ENCODE assay signal across 8 mouse cellular contexts in genomic region chr6:34709289-34709688, GRCm38 (mm10).
DNase-seq lines count a peak whose midpoint lies in the region; ATAC-seq and TF ChIP-seq lines count a peak whose summit lies in the region.

No protein-coding gene starts in this region.

- peak overlapping the region; percentile 67 for H3K4me2 ChIP-seq in forebrain, embryonic 16.5 days (ENCODE audit: low read length)
- H3K4me2 ChIP-seq in lung, embryonic 14.5 days, result peak overlapping the region; percentile 72

- ATAC-seq in forebrain, embryonic 16.5 days, result peak; percentile 94
- peak; percentile 48 to 56; a peak in 3 of 4 replicates for ATAC-seq in hematopoietic stem cell, adult 5-6 weeks (replicated peaks in 1 of 2; ENCODE audit: insufficient read depth in 1 of 2, low FRiP score in 2 of 2, low TSS enrichment in 1 of 2, low read depth in 1 of 2, poor library complexity in 2 of 2, severe bottlenecking in 2 of 2)
- peak; percentile 91 for ATAC-seq in lung, embryonic 14.5 days (ENCODE audit: insufficient read depth)

- no peak for TF ChIP-seq CTCF in lung, embryonic 14.5 days (IDR thresholded peaks at IDR 0.05; ENCODE audit: low read depth)

- H3K4me3 ChIP-seq in forebrain, embryonic 16.5 days (replicated peaks; ENCODE audit: low read length), result peak overlapping the region; percentile 70
- peak overlapping the region; percentile 47 for H3K4me3 ChIP-seq in lung, embryonic 14.5 days (ENCODE audit: low read depth, low read length)

- H3K9me3 ChIP-seq in forebrain, embryonic 16.5 days (ENCODE audit: control insufficient read depth, low read length), result peaks cover 5% of the 10 kb centered on the region
- H3K9me3 ChIP-seq in lung, embryonic 14.5 days (ENCODE audit: low read depth, low read length), result peaks cover 8% of the 10 kb centered on the region; the same call in 1 of the 2 replicates

- under 1% methylated on average over 11 of the region's 11 CpGs for WGBS in forebrain, embryonic 16.5 days
- 2% methylated on average over 11 of the region's 11 CpGs for WGBS in lung, embryonic 14.5 days

- H3K27ac ChIP-seq in forebrain, embryonic 16.5 days (ENCODE audit: low read length), result peak overlapping the region; percentile 53; the same call in 1 of the 2 replicates
- H3K27ac ChIP-seq in lung, embryonic 14.5 days (ENCODE audit: low read depth), result peak overlapping the region; percentile 91

- no peaks in the 10 kb centered on the region for H3K27me3 ChIP-seq in forebrain, embryonic 16.5 days (replicated peaks; ENCODE audit: control insufficient read depth, insufficient read depth, low read length)
- no peaks in the 10 kb centered on the region for H3K27me3 ChIP-seq in lung, embryonic 14.5 days (ENCODE audit: insufficient read depth, low read length)

- H3K36me3 ChIP-seq in forebrain, embryonic 16.5 days (ENCODE audit: control insufficient read depth, insufficient read depth), result no peaks in the 10 kb centered on the region
- peaks cover 11% of the 10 kb centered on the region; the same call in 1 of the 2 replicates for H3K36me3 ChIP-seq in lung, embryonic 14.5 days (ENCODE audit: insufficient read depth)

- H3K9ac ChIP-seq in forebrain, embryonic 16.5 days (replicated peaks; ENCODE audit: low read depth, low read length), result peak overlapping the region; percentile 87
- H3K9ac ChIP-seq in lung, embryonic 14.5 days, result peak overlapping the region; percentile 67

- H3K4me1 ChIP-seq in forebrain, embryonic 16.5 days (replicated peaks; ENCODE audit: control insufficient read depth, insufficient read depth, low read length), result peaks cover 23% of the 10 kb centered on the region
- H3K4me1 ChIP-seq in lung, embryonic 14.5 days (ENCODE audit: insufficient read depth), result peaks cover 33% of the 10 kb centered on the region

- peak; percentile 96 for DNase-seq in Muller cell, postnatal 12 days (ENCODE audit: inconsistent ontology term)
- DNase-seq in cerebellum, adult 11 months, result peak; percentile 66
- DNase-seq in layer of hippocampus, postnatal 10 days (ENCODE audit: low spot score in 2 of 2), result peak; percentile 48 to 58
- DNase-seq in lung, embryonic 14.5 days, result peak; percentile 90
- DNase-seq in retina, embryonic 14.5 days (ENCODE audit: low spot score), result peak; percentile 86
- no peak for DNase-seq in B cell, adult 2 months

Comparison
In these comparisons a context has a peak if more than half of its experiments do, and no peak if none do; other contexts are left out.
1. DNase-seq: peak in Muller cell, postnatal 12 days (single experiment), cerebellum, adult 11 months (single experiment), layer of hippocampus, postnatal 10 days (2 of 2), lung, embryonic 14.5 days (single experiment) and retina, embryonic 14.5 days (single experiment); none in B cell, adult 2 months (0 of 2).
2. Peak in every context shown above with its lines, with median percentiles within 50 percentile points of each other: ATAC-seq.